Comparison of ENCODE assay signal across 27 mouse cellular contexts in genomic region chr17:71715034-71715433, GRCm38 (mm10). TPM values are rescaled to one million over a fixed set of nuclear protein-coding genes. Genes with fewer than 3 reads are reported as not detected.
A peak's percentile ranks its signal among the peaks of the same experiment; 100 is the strongest.
DNase-seq lines count a peak whose midpoint lies in the region.
"Had no signal": no experiment of that assay in that cellular context is flagged by ENCODE, and none has a peak within 500 bp of the region (broad histone marks: within the 10 kb centered on the region; RNA-seq: fewer than 3 reads in every experiment).

No protein-coding gene starts in this region.

- DNase-seq in frontal cortex, adult 2 months (ENCODE audit: extremely low spot score in 1 of 2, low spot score in 1 of 2): peak; percentile 33 to 69
- DNase-seq in frontal cortex, postnatal 14 days (ENCODE audit: low spot score in 2 of 2): no peak
- peak; percentile 69 for DNase-seq in right cerebral cortex, adult 18-20 months
- DNase-seq in right cerebral cortex, postnatal 14 days: no peak
- DNase-seq in left cerebral cortex, postnatal 14 days (ENCODE audit: low spot score in 2 of 2): peak; percentile 52 to 55
- no peak for DNase-seq in gastrocnemius, postnatal 25 days
- DNase-seq in urinary bladder, postnatal 14 days (ENCODE audit: low spot score): no peak
- DNase-seq: adrenal gland, postnatal 14 days; cerebellum, adult 11-12 months; cerebellum, postnatal 25 days; heart, postnatal 14 days; kidney, adult 8-10 months; kidney, postnatal 14 days; liver; retina, postnatal 1 day had no signal

- intact Hi-C loops in left cerebral cortex, postnatal 14 days (cut with DNase I): no loop called here

RNA-seq across cellular contexts. Expression of gene Pcare, which starts 37.7 kb away (rescaled TPM):
- polyA plus RNA-seq in frontal cortex, adult 2 months (2012; rRNA removed): 0.04 TPM in 2 replicates
- under 1 TPM; 0.34 to 0.40 TPM for total RNA-seq in left cerebral cortex, postnatal 14 days (2021)
- under 1 TPM in 1 of 2 experiments, not detected in 1; 0.16 TPM for total RNA-seq in gastrocnemius, postnatal 25 days (2021)
- total RNA-seq: adrenal gland, postnatal 14 days had no signal
- polyA plus RNA-seq: activated CD4-positive, CD25-positive, alpha-beta regulatory T cell, adult 4 months; embryonic facial prominence, embryonic 15.5 days; G1E; gonadal fat pad, adult 2 months; heart, embryonic 12.5 days; hindbrain, embryonic 14.5 days; intestine, embryonic 14.5 days; lung, postnatal 0 days; midbrain, embryonic 11.5 days; stomach, embryonic 16.5 days; thymus, postnatal 0 days had no signal

RNA-seq across cellular contexts. Expression of gene Togaram2, which starts 42.0 kb away (rescaled TPM):
- polyA plus RNA-seq in frontal cortex, adult 2 months (2012; rRNA removed): 4.9 and 6.2 TPM in 2 replicates
- total RNA-seq in left cerebral cortex, postnatal 14 days (2021): 1 to 10 TPM; 2.4 to 2.9 TPM
- total RNA-seq in gastrocnemius, postnatal 25 days (2021): 1 to 10 TPM; 2.3 to 6.4 TPM
- total RNA-seq: adrenal gland, postnatal 14 days had no signal
- polyA plus RNA-seq: activated CD4-positive, CD25-positive, alpha-beta regulatory T cell, adult 4 months; G1E; liver, embryonic 16.5 days; midbrain, embryonic 11.5 days had no signal

RNA-seq across cellular contexts. Expression of gene Clip4, which starts 53.2 kb away (rescaled TPM):
- 61.5 and 63.9 TPM in 2 replicates for polyA plus RNA-seq in frontal cortex, adult 2 months (2012; rRNA removed)
- 10 to 100 TPM; 53.4 to 54.2 TPM for total RNA-seq in left cerebral cortex, postnatal 14 days (2021)
- 100 to 1,000 TPM; 116 to 121 TPM for total RNA-seq in gastrocnemius, postnatal 25 days (2021)
- polyA plus RNA-seq: activated CD4-positive, CD25-positive, alpha-beta regulatory T cell, adult 4 months; G1E had no signal

Comparison
In these comparisons a context has a peak if more than half of its experiments do, and no peak if none do; other contexts are left out.
1. DNase-seq: peak in frontal cortex, adult 2 months (2 of 2), right cerebral cortex, adult 18-20 months (single experiment) and left cerebral cortex, postnatal 14 days (2 of 2); none in frontal cortex, postnatal 14 days (0 of 2), right cerebral cortex, postnatal 14 days (single experiment), gastrocnemius, postnatal 25 days (single experiment) and urinary bladder, postnatal 14 days (single experiment).